Mouse (Mus musculus) cerebellum, postnatal 14 days (tissue): Measurements from ENCODE around the gene Exph5.

Experiments used
- DNase-seq, 2 experiments: peaks; one replicate each; pipeline ENCODE4 v3.0.0; 2021; ENCODE audit warnings: mixed read lengths in 2 of 2

Exph5 gene

GRCm38 (mm10) chr9:53301269-53301720 lies at the start of gene Exph5:
Gene Exph5, plus strand, starts transcription at chr9:53301670.
- DNase-seq, result peak; percentile 76 to 84

GRCm38 (mm10) chr9:53254368-53254767 lies 47.1 kb upstream of the Exph5 start:
- peak; percentile 87 to 89 for DNase-seq

GRCm38 (mm10) chr9:53256690-53257305 lies 44.7 kb upstream of the Exph5 start:
- no peak for DNase-seq

GRCm38 (mm10) chr9:53257772-53258171 lies 43.7 kb upstream of the Exph5 start:
- no peak for DNase-seq

GRCm38 (mm10) chr9:53258199-53258598 lies 43.3 kb upstream of the Exph5 start:
- DNase-seq, result no peak

GRCm38 (mm10) chr9:53264387-53264786 lies 37.1 kb upstream of the Exph5 start:
- no peak for DNase-seq

GRCm38 (mm10) chr9:53265589-53265988 lies 35.9 kb upstream of the Exph5 start:
- DNase-seq, result no peak

- DNase-seq, result no peak
Observed at GRCm38 (mm10) chr9:53268036-53268435, 33.4 kb upstream of the Exph5 start.

- peak; percentile 48 to 59 for DNase-seq
Observed at GRCm38 (mm10) chr9:53268731-53269465, 32.6 kb upstream of the Exph5 start.

GRCm38 (mm10) chr9:53269466-53269755 lies 32.1 kb upstream of the Exph5 start:
- no peak for DNase-seq

- DNase-seq, result no peak
Observed at GRCm38 (mm10) chr9:53271281-53272022, 30.0 kb upstream of the Exph5 start.

GRCm38 (mm10) chr9:53272207-53272606 lies 29.3 kb upstream of the Exph5 start:
- no peak for DNase-seq

- no peak for DNase-seq
Observed at GRCm38 (mm10) chr9:53272714-53273113, 28.8 kb upstream of the Exph5 start.

GRCm38 (mm10) chr9:53276381-53276780 lies 25.1 kb upstream of the Exph5 start:
- no peak for DNase-seq

GRCm38 (mm10) chr9:53278997-53279396 lies 22.5 kb upstream of the Exph5 start:
- no peak for DNase-seq

- DNase-seq, result no peak
Observed at GRCm38 (mm10) chr9:53286793-53287192, 14.7 kb upstream of the Exph5 start.

- no peak for DNase-seq
Observed at GRCm38 (mm10) chr9:53290006-53290405, 11.5 kb upstream of the Exph5 start.

- no peak for DNase-seq
Observed at GRCm38 (mm10) chr9:53292833-53293232, 8.6 kb upstream of the Exph5 start.

- DNase-seq, result peak; percentile 38 to 48
Observed at GRCm38 (mm10) chr9:53301801-53302311, 386 bp downstream of the Exph5 start.

- DNase-seq, result no peak
Observed at GRCm38 (mm10) chr9:53302415-53302814, 945 bp downstream of the Exph5 start.

- DNase-seq, result no peak
Observed at GRCm38 (mm10) chr9:53307904-53308303, 6.4 kb downstream of the Exph5 start.

GRCm38 (mm10) chr9:53312981-53313380 lies 11.5 kb downstream of the Exph5 start:
- peak; percentile 43 to 50 for DNase-seq

- peak; percentile 92 for DNase-seq
Observed at GRCm38 (mm10) chr9:53320894-53321650, 19.6 kb downstream of the Exph5 start.
